Mouse (Mus musculus) CH12.LX (cell line): ENCODE data around the gene Sbf2.

Experiments used
- BHLHE40 ChIP-seq: IDR thresholded peaks from 2 replicates; pipeline ENCODE4 v1.6.1; 2011; ENCODE audit warnings: mild to moderate bottlenecking, low read depth, low read length, improper control_type of control experiment
- CHD1 ChIP-seq: IDR thresholded peaks from 2 replicates; pipeline ENCODE4 v1.6.1; 2012; ENCODE audit warnings: low read depth, low read length, improper control_type of control experiment, inconsistent platforms
- CTCF ChIP-seq, 2 experiments: IDR thresholded peaks in 1 of 2; conservative IDR thresholded peaks in 1 of 2; 2 replicates each; pipeline ENCODE4 v1.5.1; 2011 to 2012; ENCODE audit warnings: low read depth in 2 of 2, low read length in 2 of 2, improper control_type of control experiment in 1 of 2, inconsistent platforms in 1 of 2, mild to moderate bottlenecking in 1 of 2, moderate library complexity in 1 of 2
- E2F4 ChIP-seq: IDR thresholded peaks from 2 replicates; pipeline ENCODE4 v1.6.1; 2011; ENCODE audit warnings: low read depth, low read length, improper control_type of control experiment; ENCODE audit not compliant: insufficient replicate concordance
- ELF1 ChIP-seq: IDR thresholded peaks from 2 replicates; pipeline ENCODE4 v1.6.1; 2014; ENCODE audit warnings: low read depth, mild to moderate bottlenecking, inconsistent platforms, low read length, improper control_type of control experiment
- EP300 ChIP-seq: IDR thresholded peaks from 2 replicates; pipeline ENCODE4 v1.6.1; 2011; ENCODE audit warnings: low read length, improper control_type of control experiment
- HCFC1 ChIP-seq: IDR thresholded peaks from 2 replicates; pipeline ENCODE4 v1.6.1; 2012; ENCODE audit warnings: low read depth, mild to moderate bottlenecking, inconsistent platforms, low read length, improper control_type of control experiment
- MAZ ChIP-seq: IDR thresholded peaks from 2 replicates; pipeline ENCODE4 v1.6.1; 2012; ENCODE audit warnings: low read depth, mild to moderate bottlenecking, inconsistent platforms, low read length, improper control_type of control experiment, moderate library complexity
- MYC ChIP-seq: IDR thresholded peaks from 2 replicates; pipeline ENCODE4 v1.6.1; 2011; ENCODE audit warnings: low read depth, mild to moderate bottlenecking, improper control_type of control experiment, low read length
- NELFE ChIP-seq: IDR thresholded peaks from 2 replicates; pipeline ENCODE4 v1.6.1; 2011; ENCODE audit warnings: low read depth, low read length, improper control_type of control experiment
- POLR2A ChIP-seq: IDR thresholded peaks from 2 replicates; pipeline ENCODE4 v1.6.1; 2011; ENCODE audit warnings: low read depth, mild to moderate bottlenecking, improper control_type of control experiment, low read length
- TBP ChIP-seq: conservative IDR thresholded peaks from 2 replicates; pipeline ENCODE4 v1.6.1; 2011; ENCODE audit warnings: low read depth, low read length, improper control_type of control experiment
- ZKSCAN1 ChIP-seq: IDR thresholded peaks from 2 replicates; pipeline ENCODE4 v1.6.1; 2012; ENCODE audit warnings: low read depth, inconsistent platforms, low read length, improper control_type of control experiment, borderline replicate concordance

DNA sequence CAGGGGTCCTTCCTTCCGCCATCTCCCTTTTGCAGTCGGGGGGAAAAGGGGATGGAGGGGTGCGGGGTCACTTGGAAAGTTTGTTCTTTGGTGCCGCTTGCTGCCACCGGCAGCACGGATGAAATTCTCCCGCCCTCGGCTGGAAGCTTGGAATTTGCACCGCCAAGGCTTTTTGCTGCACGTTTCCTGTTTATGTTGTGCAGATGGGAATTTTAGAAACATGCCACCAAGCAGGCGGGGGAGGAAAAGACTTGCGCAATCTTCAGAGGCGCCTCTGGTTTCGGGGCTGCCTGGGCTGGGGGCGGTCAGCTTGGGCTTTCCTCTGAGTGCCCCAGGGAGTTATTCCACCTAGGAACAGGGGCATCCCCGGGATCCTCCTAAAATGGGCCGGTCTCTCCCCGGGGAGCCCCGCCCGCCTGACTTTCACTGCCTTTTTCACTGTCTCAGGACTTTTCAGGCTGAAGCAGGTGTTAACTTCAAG lies 469 bp upstream of the Sbf2 start:
- TF ChIP-seq ZKSCAN1 = no peak
- TF ChIP-seq NELFE = no peak
- no peak for TF ChIP-seq HCFC1
- TF ChIP-seq ELF1 = no peak
- TF ChIP-seq TBP = no peak
- TF ChIP-seq CTCF (conservative IDR thresholded peaks at IDR 0.05 in 1 of 2, IDR thresholded peaks at IDR 0.05 in 1 of 2; ENCODE audit: low read depth in 2 of 2, low read length in 2 of 2) = no peak
- TF ChIP-seq E2F4 = no peak
- 0 out of 2 replicates have a peak, but pooled peaks have one; percentile 6 for TF ChIP-seq EP300
- TF ChIP-seq BHLHE40 = peak; percentile 52
- no peak; the same call in 1 of the 2 replicates for TF ChIP-seq POLR2A
- no peak for TF ChIP-seq MYC
- TF ChIP-seq CHD1 = no peak
- no peak for TF ChIP-seq MAZ
